Mouse (Mus musculus) neural tube, embryonic 13.5 days (tissue): ENCODE measurements around the gene Uba52. TPM values are rescaled to one million over a fixed set of nuclear protein-coding genes. Genes with fewer than 3 reads are reported as not detected.

Source experiments
- ATAC-seq: fragments of 200-750 bp; cut with Nextera tagmentation; 2 replicates; pipeline ENCODE4 v1.8.0; 2017; ENCODE audit warnings: low read depth, mild to moderate bottlenecking, moderate TSS enrichment, moderate library complexity
- H3K27ac ChIP-seq: fragments of 300-500 bp; sonication (generic); replicated peaks from 2 replicates; pipeline ENCODE4 v1.5.1; 2015; ENCODE audit warnings: moderate library complexity, mild to moderate bottlenecking, inconsistent platforms
- H3K27me3 ChIP-seq: fragments of 300-500 bp; sonication (generic); 2 replicates; pipeline ENCODE4 v1.6.1; 2015; ENCODE audit warnings: mild to moderate bottlenecking, inconsistent platforms
- H3K36me3 ChIP-seq: fragments of 300-500 bp; sonication (generic); 2 replicates; pipeline ENCODE4 v1.6.1; 2015; ENCODE audit warnings: mild to moderate bottlenecking, inconsistent platforms
- H3K4me1 ChIP-seq: fragments of 300-500 bp; sonication (generic); replicated peaks from 2 replicates; pipeline ENCODE4 v1.6.1; 2015; ENCODE audit warnings: inconsistent platforms
- H3K4me2 ChIP-seq: fragments of 300-500 bp; sonication (generic); 2 replicates; pipeline ENCODE4 v1.6.1; 2015; ENCODE audit warnings: inconsistent platforms, mild to moderate bottlenecking, moderate library complexity
- H3K4me3 ChIP-seq: fragments of 300-500 bp; sonication (generic); 2 replicates; pipeline ENCODE4 v1.5.1; 2015; ENCODE audit warnings: mild to moderate bottlenecking, inconsistent platforms
- H3K9ac ChIP-seq: fragments of 300-500 bp; sonication (generic); 2 replicates; pipeline ENCODE4 v1.6.1; 2015; ENCODE audit warnings: moderate library complexity, mild to moderate bottlenecking, inconsistent platforms
- H3K9me3 ChIP-seq: fragments of 300-500 bp; sonication (generic); 2 replicates; pipeline ENCODE4 v1.6.1; 2016; ENCODE audit warnings: inconsistent platforms
- WGBS: fragments of 180-500 bp; shearing (Covaris S2); methylation state at CpG from one replicate; pipeline ENCODE4 v1.1.7; 2015; 5-methylcytosine and 5-hydroxymethylcytosine counted together
- polyA plus RNA-seq: library from polyadenylated mRNA; unstranded; fragments of >200 nt; fragmentation: Nextera tagmentation; extraction: Ambion mirVana; gene quantifications from 2 replicates; pipeline ENCODE4 v1.2.1, GENCODE M21; 2015

Uba52 gene
- polyA plus RNA-seq, 1 experiment from 2014 or later: 800 TPM

GRCm38 (mm10) chr8:70486941-70487520 is 23.6 kb downstream of the Uba52 start, which contains the start of gene Tmem59l:
TSS of gene Tmem59l (minus strand) at chr8:70487358.
- ATAC-seq: peak; percentile 70
- peak within 1 kb of the TSS; percentile 77 for H3K9ac ChIP-seq
- no peak within 1 kb of the TSS for H3K27ac ChIP-seq
- peaks cover 49% of the 10 kb centered on the region for H3K4me1 ChIP-seq
- 0 out of 2 replicates have a peak, but pooled peaks cover 2% of the 10 kb centered on the region for H3K36me3 ChIP-seq
- H3K4me3 ChIP-seq: peak within 1 kb of the TSS; percentile 49
- H3K27me3 ChIP-seq: peaks cover 95% of the 10 kb centered on the region
- WGBS: 3% methylated on average over 33 of the region's 33 CpGs
- no peaks in the 10 kb centered on the region for H3K9me3 ChIP-seq
- H3K4me2 ChIP-seq: peak within 1 kb of the TSS; percentile 62

DNA sequence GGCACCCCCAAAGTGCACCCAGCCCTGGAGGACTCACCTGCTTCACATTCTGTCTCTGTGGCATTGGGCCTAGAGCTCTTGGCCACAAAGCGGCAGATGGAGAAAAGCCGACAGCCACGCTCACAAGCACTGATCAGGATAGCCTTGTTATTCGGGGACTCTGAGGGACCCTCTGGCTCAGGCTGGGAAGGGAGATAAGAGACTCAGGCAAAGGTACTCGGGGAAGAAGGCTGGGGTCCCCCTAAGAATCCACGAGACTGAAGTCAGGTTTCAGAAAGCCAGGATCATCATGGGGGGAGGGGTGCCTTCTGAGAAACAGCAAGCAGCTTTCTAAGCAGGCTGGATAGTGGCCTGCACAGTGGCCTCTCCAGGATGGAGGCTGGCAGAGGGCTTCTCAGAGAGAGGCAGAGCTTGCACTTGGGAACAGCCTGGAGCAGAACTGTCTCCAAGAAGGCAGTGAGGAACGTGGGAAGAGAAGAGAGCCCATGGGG is 24.4 kb downstream of the Uba52 start:
- Histone ChIP-seq H3K4me2 (peak overlapping the region; percentile 62), H3K9ac (peak overlapping the region; percentile 77), H3K27ac (no peak overlapping the region), H3K9me3 (no peaks in the 10 kb centered on the region), H3K27me3 (peaks cover 93% of the 10 kb centered on the region), H3K36me3 (0 out of 2 replicates have a peak, but pooled peaks cover 2% of the 10 kb centered on the region), H3K4me1 (peaks cover 45% of the 10 kb centered on the region), H3K4me3 (peak overlapping the region; percentile 49)
- WGBS: 61% methylated on average over 7 of the region's 7 CpGs
- 0 out of 2 replicates have a peak, but pooled peaks have one; percentile 12 for ATAC-seq

GRCm38 (mm10) chr8:70482943-70483342 is 27.7 kb downstream of the Uba52 start:
- no peak overlapping the region for H3K4me2 ChIP-seq
- WGBS: 49% methylated on average over 2 of the region's 2 CpGs
- 0 out of 2 replicates have a peak, but pooled peaks cover 2% of the 10 kb centered on the region for H3K36me3 ChIP-seq
- H3K9me3 ChIP-seq: no peaks in the 10 kb centered on the region
- no peak for ATAC-seq
- H3K27me3 ChIP-seq: peaks cover 89% of the 10 kb centered on the region
- no peak overlapping the region for H3K9ac ChIP-seq
- H3K4me3 ChIP-seq: no peak overlapping the region
- H3K27ac ChIP-seq: no peak overlapping the region
- peaks cover 17% of the 10 kb centered on the region for H3K4me1 ChIP-seq

GRCm38 (mm10) chr8:70481908-70482307 is 28.7 kb downstream of the Uba52 start:
- 90% methylated on average over 3 of the region's 3 CpGs for WGBS
- H3K9ac ChIP-seq: no peak overlapping the region
- H3K4me1 ChIP-seq: peaks cover 11% of the 10 kb centered on the region
- no peak overlapping the region for H3K27ac ChIP-seq
- no peak overlapping the region for H3K4me2 ChIP-seq
- peaks cover 90% of the 10 kb centered on the region for H3K27me3 ChIP-seq
- H3K4me3 ChIP-seq: no peak overlapping the region
- no peak for ATAC-seq
- 0 out of 2 replicates have a peak, but pooled peaks cover 2% of the 10 kb centered on the region for H3K36me3 ChIP-seq
- no peaks in the 10 kb centered on the region for H3K9me3 ChIP-seq

DNA sequence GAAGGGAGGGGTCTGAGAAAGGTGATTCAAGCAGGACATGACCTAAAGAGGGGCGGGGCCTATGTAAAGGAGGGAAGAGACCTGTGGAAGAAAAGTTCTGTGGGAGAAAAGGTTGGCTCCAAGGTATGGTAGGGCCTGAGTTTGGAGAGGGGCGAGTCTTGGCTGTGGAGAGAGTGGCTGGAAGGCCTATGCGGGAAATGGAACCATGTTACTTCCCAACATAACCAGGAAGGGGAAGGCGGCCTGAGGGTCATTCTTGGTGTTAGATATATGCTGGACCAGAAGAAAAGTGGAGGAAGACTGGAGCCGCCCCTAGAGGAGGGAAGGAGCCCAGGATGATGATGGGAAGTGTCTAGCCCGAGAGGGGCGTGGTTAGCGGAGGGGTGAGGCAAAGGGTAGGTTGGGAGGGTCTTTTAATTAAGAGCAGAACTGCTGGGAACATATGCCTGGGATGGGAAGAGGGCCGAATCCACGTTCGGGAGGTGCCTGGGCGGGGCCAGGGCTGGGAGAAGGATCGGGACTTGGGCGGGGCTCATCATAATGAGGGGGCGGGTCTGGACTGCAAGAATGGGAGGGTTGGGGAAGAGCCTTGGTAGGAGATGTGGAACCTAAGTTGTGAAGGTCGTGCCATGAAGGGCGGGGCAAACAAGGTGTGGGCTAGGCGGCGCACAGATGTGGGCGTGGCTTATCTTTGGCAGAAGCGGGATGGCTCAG is 33.2 kb downstream of the Uba52 start:
- ATAC-seq: peak; percentile 42
- peak overlapping the region; percentile 71 for H3K4me2 ChIP-seq
- H3K27me3 ChIP-seq: peaks cover 45% of the 10 kb centered on the region
- peaks cover 11% of the 10 kb centered on the region for H3K4me1 ChIP-seq
- H3K36me3 ChIP-seq: 0 out of 2 replicates have a peak, but pooled peaks cover 2% of the 10 kb centered on the region
- peak overlapping the region; percentile 74 for H3K4me3 ChIP-seq
- H3K27ac ChIP-seq: no peak overlapping the region
- WGBS: 2% methylated on average over 21 of the region's 21 CpGs
- H3K9ac ChIP-seq: no peak overlapping the region
- H3K9me3 ChIP-seq: no peaks in the 10 kb centered on the region

GRCm38 (mm10) chr8:70476333-70477268 is 34.0 kb downstream of the Uba52 start, which contains the start of gene Klhl26:
TSS of gene Klhl26 (minus strand) at chr8:70476968.
- H3K27me3 ChIP-seq: peaks cover 38% of the 10 kb centered on the region
- peaks cover 11% of the 10 kb centered on the region for H3K4me1 ChIP-seq
- H3K36me3 ChIP-seq: no peaks in the 10 kb centered on the region
- H3K27ac ChIP-seq: peak within 1 kb of the TSS; percentile 47
- under 1% methylated on average over 53 of the region's 53 CpGs for WGBS
- peak; percentile 90 for ATAC-seq
- peak within 1 kb of the TSS; percentile 74 for H3K4me3 ChIP-seq
- H3K9me3 ChIP-seq: no peaks in the 10 kb centered on the region
- peak within 1 kb of the TSS; percentile 71 for H3K4me2 ChIP-seq
- peak within 1 kb of the TSS; percentile 84 for H3K9ac ChIP-seq

DNA sequence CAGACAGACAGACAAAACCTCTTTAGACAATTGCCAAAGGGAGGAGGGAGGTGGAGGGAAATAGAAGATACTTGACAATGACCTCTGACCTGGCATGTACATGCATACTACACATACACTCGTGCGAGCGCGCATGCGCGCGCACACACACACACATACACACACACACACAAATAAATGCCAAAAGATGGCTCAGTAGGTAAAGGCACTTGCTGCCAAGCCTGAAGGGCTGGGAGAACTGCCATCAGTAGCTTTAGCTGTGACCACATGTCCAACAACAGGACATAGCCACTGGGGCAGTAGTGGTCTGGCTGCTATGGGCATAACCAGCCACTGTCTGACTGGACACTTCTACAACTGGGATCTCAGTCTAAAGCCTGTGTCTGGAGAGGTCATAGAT is 38.7 kb downstream of the Uba52 start:
- Histone ChIP-seq H3K27me3 (no peaks in the 10 kb centered on the region), H3K27ac (no peak overlapping the region), H3K9me3 (no peaks in the 10 kb centered on the region), H3K9ac (no peak overlapping the region), H3K4me1 (peaks cover 30% of the 10 kb centered on the region), H3K4me2 (no peak overlapping the region), H3K4me3 (no peak overlapping the region), H3K36me3 (no peaks in the 10 kb centered on the region)
- no peak for ATAC-seq
- 99% methylated on average over 7 of the region's 7 CpGs for WGBS

GRCm38 (mm10) chr8:70469938-70470337 is 40.7 kb downstream of the Uba52 start:
- ATAC-seq: peak; percentile 33; the same call in 1 of the 2 replicates
- H3K9me3 ChIP-seq: no peaks in the 10 kb centered on the region
- 0 out of 2 replicates have a peak, but pooled peaks cover 7% of the 10 kb centered on the region for H3K36me3 ChIP-seq
- H3K27me3 ChIP-seq: no peaks in the 10 kb centered on the region
- H3K27ac ChIP-seq: no peak overlapping the region
- H3K9ac ChIP-seq: no peak overlapping the region
- H3K4me1 ChIP-seq: peaks cover 19% of the 10 kb centered on the region
- H3K4me2 ChIP-seq: no peak overlapping the region
- H3K4me3 ChIP-seq: no peak overlapping the region
- WGBS: 59% methylated on average over 2 of the region's 2 CpGs

- Histone ChIP-seq H3K4me2 (no peak overlapping the region), H3K36me3 (0 out of 2 replicates have a peak, but pooled peaks cover 7% of the 10 kb centered on the region), H3K4me1 (peaks cover 19% of the 10 kb centered on the region), H3K4me3 (no peak overlapping the region), H3K27ac (peak overlapping the region; percentile 30; the same call in 1 of the 2 replicates), H3K9ac (no peak overlapping the region), H3K27me3 (no peaks in the 10 kb centered on the region), H3K9me3 (no peaks in the 10 kb centered on the region)
- ATAC-seq: peak; percentile 29
- WGBS: 48% methylated on average over 10 of the region's 10 CpGs
These were observed 41.2 kb downstream of the Uba52 start for GRCm38 (mm10) chr8:70469295-70469916.

DNA sequence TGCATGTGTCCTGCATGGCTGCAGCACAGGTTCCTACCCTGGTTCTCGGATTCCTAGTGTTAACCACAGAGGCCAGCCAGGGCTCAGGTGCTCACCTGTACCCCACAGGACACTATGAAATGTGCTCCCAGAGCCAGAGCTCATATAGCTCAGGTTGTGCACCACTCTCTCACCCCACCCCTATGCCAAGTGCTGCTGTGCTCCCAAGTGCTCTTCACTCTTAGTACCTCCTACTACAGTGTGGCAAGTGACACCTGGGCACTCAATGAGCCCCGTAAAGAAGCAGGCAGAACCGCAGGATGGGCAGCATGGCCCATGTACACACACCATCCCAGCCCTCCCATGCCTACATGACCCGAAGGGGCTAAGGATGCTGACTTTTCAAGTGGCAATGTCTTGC is 41.9 kb downstream of the Uba52 start:
- H3K4me2 ChIP-seq: no peak overlapping the region
- H3K36me3 ChIP-seq: 0 out of 2 replicates have a peak, but pooled peaks cover 7% of the 10 kb centered on the region
- H3K27ac ChIP-seq: no peak overlapping the region
- ATAC-seq: no peak
- H3K27me3 ChIP-seq: no peaks in the 10 kb centered on the region
- H3K4me3 ChIP-seq: no peak overlapping the region
- H3K9ac ChIP-seq: no peak overlapping the region
- no peaks in the 10 kb centered on the region for H3K9me3 ChIP-seq
- WGBS: 91% methylated on average over 4 of the region's 4 CpGs
- peaks cover 20% of the 10 kb centered on the region for H3K4me1 ChIP-seq

- Histone ChIP-seq H3K4me2 (no peak overlapping the region), H3K9ac (no peak overlapping the region), H3K4me3 (no peak overlapping the region), H3K4me1 (peaks cover 26% of the 10 kb centered on the region), H3K9me3 (no peaks in the 10 kb centered on the region), H3K36me3 (0 out of 2 replicates have a peak, but pooled peaks cover 7% of the 10 kb centered on the region), H3K27ac (no peak overlapping the region), H3K27me3 (no peaks in the 10 kb centered on the region)
- no peak for ATAC-seq
- WGBS: 64% methylated on average over 1 of the region's 1 CpGs
These were observed 42.7 kb downstream of the Uba52 start for GRCm38 (mm10) chr8:70467907-70468306.
